Mouse (Mus musculus): ENCODE results near the gene Hsf4.

DNA sequence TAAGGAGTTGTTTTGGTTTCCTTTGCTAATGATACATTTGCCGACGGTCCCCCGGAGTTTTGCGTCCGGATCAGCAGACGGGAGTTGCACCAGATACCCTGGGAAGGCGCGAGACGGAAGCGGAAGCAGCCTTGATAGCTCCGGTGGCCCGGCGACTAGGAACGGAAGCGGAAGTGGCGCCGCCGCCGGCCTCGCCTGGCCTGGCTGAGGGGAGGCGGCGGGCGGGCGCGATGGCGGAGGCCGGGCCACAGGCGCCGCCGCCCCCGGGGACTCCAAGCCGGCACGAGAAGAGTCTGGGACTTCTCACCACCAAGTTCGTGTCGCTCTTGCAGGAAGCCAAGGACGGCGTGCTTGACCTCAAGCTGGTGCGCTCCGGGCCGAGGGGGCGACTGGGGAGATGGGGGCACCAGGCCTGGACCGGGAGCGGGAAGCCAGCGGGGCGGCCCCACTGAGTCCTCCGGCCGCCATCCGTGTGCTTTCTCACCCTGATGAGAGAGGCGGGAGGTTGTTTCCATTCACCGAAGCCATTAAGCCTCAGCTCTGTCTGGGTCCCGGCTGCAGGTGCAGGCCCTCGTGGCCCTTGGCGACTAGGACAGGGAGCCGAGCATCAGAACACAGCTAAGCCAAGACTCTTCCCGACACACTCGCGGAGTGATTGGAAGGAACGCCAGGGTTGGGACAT, 28.1 kb downstream of the Hsf4 start, which contains the start of gene E2f4:
- TF ChIP-seq CTCF (IDR thresholded peaks at IDR 0.05; ENCODE audit: low read depth) (no peak), EP300 (IDR thresholded peaks at IDR 0.05; ENCODE audit: low read depth) (no peak)

Measured in heart, postnatal 0 days (tissue).